Mouse (Mus musculus): ENCODE data around the gene Nf2. TPM values are rescaled to one million over a fixed set of nuclear protein-coding genes. Genes with fewer than 3 reads are reported as not detected.
"Not testable (repeated sequence)": the region's sequence is repeated elsewhere in the genome, so short reads cannot be mapped to it uniquely, and the experiment has no call there.

Gene Nf2
- polyA plus RNA-seq, 1 experiment from 2014 or later, result 40.5 TPM

DNA sequence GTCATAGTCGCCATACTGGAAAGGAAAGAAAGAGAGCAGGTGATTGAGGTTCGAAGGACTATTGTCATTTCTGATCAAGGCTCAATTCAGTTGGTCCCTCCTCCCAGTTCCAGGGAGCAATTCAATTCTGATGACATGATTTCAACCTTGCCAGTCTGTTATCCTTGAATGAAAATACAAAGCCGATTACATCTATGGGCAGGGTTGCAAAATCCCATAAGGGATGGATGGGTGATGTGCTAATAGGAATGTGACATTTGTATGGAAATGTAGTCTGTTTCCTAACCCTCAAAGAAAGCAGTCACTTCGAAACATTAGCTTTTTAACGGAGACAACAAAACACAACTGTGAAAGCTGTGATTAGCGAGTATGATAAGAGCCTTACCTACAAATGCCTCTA lies 41.0 kb downstream of the Nf2 start:
- Histone ChIP-seq H3K4me1 (ENCODE audit: control insufficient read depth, insufficient read depth, low read length) (peaks cover 6% of the 10 kb centered on the region; the same call in 1 of the 2 replicates), H3K9ac (ENCODE audit: low read depth, low read length) (no peak overlapping the region), H3K36me3 (ENCODE audit: control insufficient read depth, insufficient read depth, low read length) (peaks cover 29% of the 10 kb centered on the region; the same call in 1 of the 2 replicates), H3K4me2 (ENCODE audit: low read depth, low read length) (no peak overlapping the region), H3K27me3 (replicated peaks; ENCODE audit: control insufficient read depth, insufficient read depth, low read length) (no peaks in the 10 kb centered on the region), H3K9me3 (ENCODE audit: control insufficient read depth, low read length) (no peaks in the 10 kb centered on the region), H3K27ac (replicated peaks; ENCODE audit: low read depth, low read length) (no peak overlapping the region), H3K4me3 (ENCODE audit: low read depth, low read length) (no peak overlapping the region)
- ATAC-seq (ENCODE audit: low read depth) (no peak), DNase-seq (ENCODE audit: low spot score) (no peak)
- WGBS, result 85% methylated on average over 6 of the region's 6 CpGs

GRCm38 (mm10) chr11:4806031-4806715 lies 43.2 kb downstream of the Nf2 start:
- Histone ChIP-seq H3K4me3 (ENCODE audit: low read depth, low read length) (no peak overlapping the region), H3K4me2 (ENCODE audit: low read depth, low read length) (no peak overlapping the region), H3K27me3 (replicated peaks; ENCODE audit: control insufficient read depth, insufficient read depth, low read length) (no peaks in the 10 kb centered on the region), H3K36me3 (ENCODE audit: control insufficient read depth, insufficient read depth, low read length) (peaks cover 41% of the 10 kb centered on the region), H3K4me1 (ENCODE audit: control insufficient read depth, insufficient read depth, low read length) (peaks cover 6% of the 10 kb centered on the region; the same call in 1 of the 2 replicates), H3K9ac (ENCODE audit: low read depth, low read length) (no peak overlapping the region), H3K9me3 (ENCODE audit: control insufficient read depth, low read length) (no peaks in the 10 kb centered on the region), H3K27ac (replicated peaks; ENCODE audit: low read depth, low read length) (no peak overlapping the region)
- ATAC-seq (ENCODE audit: low read depth) (no peak), DNase-seq (ENCODE audit: low spot score) (no peak)
- WGBS, result 86% methylated on average over 6 of the region's 6 CpGs

DNA sequence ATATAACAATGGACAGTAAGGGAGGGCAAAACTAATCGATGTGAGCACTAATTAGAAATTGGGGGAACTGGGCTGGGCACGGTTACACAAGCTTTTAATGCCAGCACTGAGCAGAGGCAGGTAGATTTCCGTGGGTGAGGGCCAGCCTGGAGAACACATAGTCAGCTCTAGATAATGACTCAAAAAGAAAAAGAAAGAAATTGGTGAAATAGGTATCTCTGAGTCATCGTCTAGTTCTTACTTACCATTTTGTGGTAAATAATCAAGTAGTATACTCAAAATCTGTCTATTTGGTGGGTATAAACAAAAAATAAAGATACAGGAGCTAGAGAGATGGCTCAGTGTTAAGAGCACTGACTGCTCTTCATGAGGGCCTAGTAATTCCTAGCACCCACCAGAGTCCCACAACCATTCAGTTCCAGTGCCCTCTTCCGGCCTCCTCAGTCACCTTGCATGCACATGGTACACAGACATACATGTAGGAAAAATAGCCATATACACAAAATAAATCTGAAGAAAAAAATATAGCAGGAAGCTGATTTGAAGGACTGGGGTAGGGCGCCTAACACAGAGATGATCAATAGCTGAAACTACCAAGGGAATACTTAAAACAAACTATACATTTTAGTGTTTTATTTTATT lies 44.3 kb downstream of the Nf2 start:
- ATAC-seq (ENCODE audit: low read depth), result no peak
- H3K36me3 ChIP-seq (ENCODE audit: control insufficient read depth, insufficient read depth, low read length), result peaks cover 41% of the 10 kb centered on the region
- peaks cover 6% of the 10 kb centered on the region; the same call in 1 of the 2 replicates for H3K4me1 ChIP-seq (ENCODE audit: control insufficient read depth, insufficient read depth, low read length)
- H3K27ac ChIP-seq (replicated peaks; ENCODE audit: low read depth, low read length), result no peak overlapping the region
- no peak overlapping the region for H3K4me2 ChIP-seq (ENCODE audit: low read depth, low read length)
- H3K27me3 ChIP-seq (replicated peaks; ENCODE audit: control insufficient read depth, insufficient read depth, low read length), result no peaks in the 10 kb centered on the region
- WGBS, result 91% methylated on average over 6 of the region's 6 CpGs
- H3K9ac ChIP-seq (ENCODE audit: low read depth, low read length), result no peak overlapping the region
- no peak for DNase-seq (ENCODE audit: low spot score)
- H3K9me3 ChIP-seq (ENCODE audit: control insufficient read depth, low read length), result no peaks in the 10 kb centered on the region
- no peak overlapping the region for H3K4me3 ChIP-seq (ENCODE audit: low read depth, low read length)

DNA sequence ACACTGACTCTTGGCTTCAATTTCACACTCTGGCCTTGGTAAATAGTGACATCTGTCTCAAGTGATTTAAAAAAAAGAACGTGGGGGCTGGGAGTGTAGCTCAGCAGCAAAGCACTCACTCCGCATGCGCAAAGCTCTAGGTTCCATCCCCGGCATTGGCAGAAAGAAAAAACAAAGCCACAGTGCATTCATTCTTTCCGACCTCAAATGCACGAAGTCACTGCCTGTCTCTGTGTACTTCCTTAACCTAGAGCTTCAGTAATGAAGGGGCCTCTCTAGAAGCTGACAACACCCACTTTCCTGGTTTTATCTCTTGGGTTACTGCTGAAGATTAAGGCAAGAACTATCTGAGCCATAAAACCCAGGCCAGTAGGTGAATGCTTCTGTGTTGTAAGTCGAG lies 45.4 kb downstream of the Nf2 start:
- H3K9ac ChIP-seq (ENCODE audit: low read depth, low read length), result no peak overlapping the region
- H3K27ac ChIP-seq (replicated peaks; ENCODE audit: low read depth, low read length), result peak overlapping the region; percentile 33; the same call in 1 of the 2 replicates
- no peak overlapping the region for H3K4me3 ChIP-seq (ENCODE audit: low read depth, low read length)
- 44% methylated on average over 7 of the region's 7 CpGs for WGBS
- DNase-seq (ENCODE audit: low spot score) (peak; percentile 29), ATAC-seq (ENCODE audit: low read depth) (no peak)
- no peaks in the 10 kb centered on the region for H3K9me3 ChIP-seq (ENCODE audit: control insufficient read depth, low read length)
- peaks cover 6% of the 10 kb centered on the region; the same call in 1 of the 2 replicates for H3K4me1 ChIP-seq (ENCODE audit: control insufficient read depth, insufficient read depth, low read length)
- H3K36me3 ChIP-seq (ENCODE audit: control insufficient read depth, insufficient read depth, low read length), result peaks cover 51% of the 10 kb centered on the region
- no peaks in the 10 kb centered on the region for H3K27me3 ChIP-seq (replicated peaks; ENCODE audit: control insufficient read depth, insufficient read depth, low read length)
- no peak overlapping the region for H3K4me2 ChIP-seq (ENCODE audit: low read depth, low read length)

DNA sequence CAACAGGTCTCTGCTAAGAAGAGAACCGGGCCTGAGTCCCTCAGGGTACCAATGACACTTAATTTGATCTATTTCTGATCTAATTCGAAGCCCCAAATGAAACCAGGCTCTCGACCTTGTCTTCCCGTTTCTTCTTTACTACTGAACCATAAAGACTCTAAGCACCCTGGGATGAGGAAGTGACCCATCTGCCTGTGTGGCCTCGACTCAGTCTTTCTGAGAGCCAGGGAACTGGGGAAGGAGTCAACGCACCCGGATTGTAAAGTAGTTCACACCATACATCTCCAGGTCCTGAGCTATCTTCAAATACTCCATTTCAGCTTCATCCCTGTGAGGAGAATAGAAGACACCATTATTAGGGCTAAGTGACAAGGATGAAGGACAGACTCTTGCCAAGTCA lies 45.9 kb downstream of the Nf2 start:
- DNase-seq (ENCODE audit: low spot score), result no peak
- 55% methylated on average over 7 of the region's 7 CpGs for WGBS
- no peak for ATAC-seq (ENCODE audit: low read depth)
- H3K4me1 ChIP-seq (ENCODE audit: control insufficient read depth, insufficient read depth, low read length), result peaks cover 6% of the 10 kb centered on the region; the same call in 1 of the 2 replicates
- no peak overlapping the region for H3K9ac ChIP-seq (ENCODE audit: low read depth, low read length)
- no peaks in the 10 kb centered on the region for H3K27me3 ChIP-seq (replicated peaks; ENCODE audit: control insufficient read depth, insufficient read depth, low read length)
- H3K36me3 ChIP-seq (ENCODE audit: control insufficient read depth, insufficient read depth, low read length), result peaks cover 54% of the 10 kb centered on the region
- no peak overlapping the region for H3K4me3 ChIP-seq (ENCODE audit: low read depth, low read length)
- H3K27ac ChIP-seq (replicated peaks; ENCODE audit: low read depth, low read length), result peak overlapping the region; percentile 33; the same call in 1 of the 2 replicates
- no peak overlapping the region for H3K4me2 ChIP-seq (ENCODE audit: low read depth, low read length)
- H3K9me3 ChIP-seq (ENCODE audit: control insufficient read depth, low read length), result no peaks in the 10 kb centered on the region

DNA sequence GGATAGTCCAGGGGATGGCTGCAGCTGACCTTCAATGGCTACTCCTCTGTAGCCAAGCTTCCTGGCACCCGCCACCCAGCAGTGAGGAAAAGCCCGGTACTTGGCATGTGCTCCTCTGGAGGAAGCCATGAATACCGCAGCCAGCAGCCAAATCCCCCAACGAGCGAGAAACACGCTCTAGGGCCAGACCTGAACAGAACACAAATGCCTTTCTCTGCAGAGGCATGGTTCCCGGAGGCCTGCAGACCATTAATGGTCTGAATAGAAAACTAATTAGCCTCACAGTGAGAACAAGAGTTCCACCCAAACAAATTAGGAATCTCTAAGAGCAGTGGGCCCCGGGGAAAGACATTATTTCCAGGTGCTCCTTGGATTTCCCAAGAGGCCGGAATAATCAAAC lies 46.3 kb downstream of the Nf2 start:
- peak; percentile 37 for DNase-seq (ENCODE audit: low spot score)
- WGBS, result 58% methylated on average over 9 of the region's 9 CpGs
- H3K4me2 ChIP-seq (ENCODE audit: low read depth, low read length), result no peak overlapping the region

DNA sequence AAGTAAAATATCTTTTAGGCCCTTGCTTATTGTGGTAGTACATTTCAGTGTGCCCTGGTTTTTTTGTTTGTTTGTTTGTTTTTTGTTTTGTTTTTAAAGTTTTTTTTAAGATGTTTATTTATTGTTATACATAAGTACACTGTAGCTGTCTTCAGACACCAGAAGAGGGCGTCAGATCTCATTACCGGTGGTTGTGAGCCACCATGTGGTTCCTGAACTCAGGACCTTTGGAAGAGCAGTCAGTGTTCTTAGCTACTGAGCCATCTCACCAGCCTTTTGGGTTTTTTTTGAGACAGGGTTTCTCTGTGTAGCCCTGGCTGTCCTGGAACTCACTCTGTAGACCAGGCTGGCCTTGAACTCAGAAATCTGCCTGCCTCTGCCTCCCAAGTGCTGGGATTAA lies 46.9 kb downstream of the Nf2 start:
- WGBS, result 88% methylated on average over 2 of the region's 2 CpGs
- H3K27me3 ChIP-seq (replicated peaks; ENCODE audit: control insufficient read depth, insufficient read depth, low read length); DNase-seq (ENCODE audit: low spot score); H3K9ac ChIP-seq (ENCODE audit: low read depth, low read length); H3K4me2 ChIP-seq (ENCODE audit: low read depth, low read length); H3K4me1 ChIP-seq (ENCODE audit: control insufficient read depth, insufficient read depth, low read length); H3K4me3 ChIP-seq (ENCODE audit: low read depth, low read length); ATAC-seq (ENCODE audit: low read depth); H3K9me3 ChIP-seq (ENCODE audit: control insufficient read depth, low read length); H3K27ac ChIP-seq (replicated peaks; ENCODE audit: low read depth, low read length): not testable (repeated sequence)
- peaks cover 58% of the 10 kb centered on the region for H3K36me3 ChIP-seq (ENCODE audit: control insufficient read depth, insufficient read depth, low read length)

More for the DNA sequence above, 46.3 kb downstream of the Nf2 start:
- 0 out of 2 replicates have a peak, but pooled peaks have one; percentile 53 for ATAC-seq (ENCODE audit: low read depth)
- Histone ChIP-seq H3K4me3 (ENCODE audit: low read depth, low read length) (no peak overlapping the region), H3K4me1 (ENCODE audit: control insufficient read depth, insufficient read depth, low read length) (peaks cover 6% of the 10 kb centered on the region; the same call in 1 of the 2 replicates), H3K9me3 (ENCODE audit: control insufficient read depth, low read length) (no peaks in the 10 kb centered on the region), H3K27me3 (replicated peaks; ENCODE audit: control insufficient read depth, insufficient read depth, low read length) (no peaks in the 10 kb centered on the region), H3K9ac (ENCODE audit: low read depth, low read length) (no peak overlapping the region), H3K27ac (replicated peaks; ENCODE audit: low read depth, low read length) (peak overlapping the region; percentile 33; the same call in 1 of the 2 replicates), H3K36me3 (ENCODE audit: control insufficient read depth, insufficient read depth, low read length) (peaks cover 53% of the 10 kb centered on the region)

GRCm38 (mm10) chr11:4800654-4801053 lies 48.7 kb downstream of the Nf2 start:
- Histone ChIP-seq H3K36me3 (ENCODE audit: control insufficient read depth, insufficient read depth, low read length) (peaks cover 57% of the 10 kb centered on the region), H3K9me3 (ENCODE audit: control insufficient read depth, low read length) (no peaks in the 10 kb centered on the region), H3K4me1 (ENCODE audit: control insufficient read depth, insufficient read depth, low read length) (peaks cover 6% of the 10 kb centered on the region; the same call in 1 of the 2 replicates), H3K27ac (replicated peaks; ENCODE audit: low read depth, low read length) (no peak overlapping the region), H3K4me2 (ENCODE audit: low read depth, low read length) (no peak overlapping the region), H3K9ac (ENCODE audit: low read depth, low read length) (no peak overlapping the region), H3K4me3 (ENCODE audit: low read depth, low read length) (no peak overlapping the region), H3K27me3 (replicated peaks; ENCODE audit: control insufficient read depth, insufficient read depth, low read length) (no peaks in the 10 kb centered on the region)
- no peak for ATAC-seq (ENCODE audit: low read depth)
- 49% methylated on average over 4 of the region's 4 CpGs for WGBS
- no peak for DNase-seq (ENCODE audit: low spot score)

Data from embryonic facial prominence, embryonic 14.5 days (tissue).